Mouse (Mus musculus): Measurements from ENCODE around the gene Gm10057. TPM values are rescaled to one million over a fixed set of nuclear protein-coding genes. Genes with fewer than 3 reads are reported as not detected.
"Not testable (repeated sequence)": the region's sequence is repeated elsewhere in the genome, so short reads cannot be mapped to it uniquely, and the experiment has no call there.

Gene Gm10057
- total RNA-seq (2021), result not detected
- long read RNA-seq, result 0 reads

DNA sequence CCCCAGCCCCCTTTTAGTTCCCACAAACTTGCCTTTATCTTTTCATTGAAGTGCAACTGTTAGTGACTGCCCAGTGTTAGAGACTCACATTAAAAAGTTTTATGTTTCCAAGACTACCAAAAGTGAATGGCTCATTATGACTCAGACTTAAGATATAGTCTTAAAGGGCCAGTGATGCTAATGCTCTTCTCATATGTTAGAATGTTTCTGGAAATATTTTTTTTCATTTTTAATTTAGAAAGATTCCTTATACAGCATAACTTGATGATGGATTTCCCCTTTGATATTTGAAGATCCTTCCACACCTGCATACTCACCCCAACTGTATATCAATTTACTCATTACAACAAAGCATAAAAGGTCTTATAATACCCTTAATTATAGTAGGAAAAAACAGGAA lies at the start of gene Gm10057:
Gm10057 (minus strand) TSS at position 101 of the 400 bp plus-strand sequence.
- not testable (repeated sequence) for DNase-seq (ENCODE audit: low spot score in 2 of 2)

GRCm38 (mm10) chrX:154033727-154034126 lies 21.1 kb downstream of the Gm10057 start, which contains the start of gene 4921511M17Rik:
Gene 4921511M17Rik, minus strand, starts transcription at chrX:154033827.
- DNase-seq (ENCODE audit: low spot score in 2 of 2), result not testable (repeated sequence)

- DNase-seq (ENCODE audit: low spot score in 2 of 2), result not testable (repeated sequence)
Observed at GRCm38 (mm10) chrX:154012540-154012939, 42.3 kb downstream of the Gm10057 start, which contains the start of gene Samt1. Gene Samt1, minus strand, starts transcription at chrX:154012640.

Other genes with a start within 250 kb of the Gm10057 start
- 1 to 10 TPM; 7.7 to 9.0 TPM for gene Spin2c, start 222.8 kb downstream of the Gm10057 start, total RNA-seq (2021)
- not detected for gene Samt1, start 42.4 kb downstream of the Gm10057 start, total RNA-seq (2021)
- gene 4921511M17Rik, start 21.2 kb downstream of the Gm10057 start, total RNA-seq (2021), result not detected
- gene Gm15140, start 65.6 kb upstream of the Gm10057 start, total RNA-seq (2021), result not detected

Measured in layer of hippocampus, postnatal 10 days (tissue).